ENCODE assay signal across 26 mouse cellular contexts in genomic region chr5:106322574-106323215, GRCm38 (mm10).
DNase-seq lines count a peak whose midpoint lies in the region; ATAC-seq and TF ChIP-seq lines count a peak whose summit lies in the region.
"Had no signal": no experiment of that assay in that cellular context is flagged by ENCODE, and none has a peak within 500 bp of the region (broad histone marks: within the 10 kb centered on the region; RNA-seq: fewer than 3 reads in every experiment).

No protein-coding gene starts in this region.

- H3K4me1 ChIP-seq in heart, embryonic 11.5 days (ENCODE audit: control insufficient read depth, insufficient read depth, low read length), result peaks cover 5% of the 10 kb centered on the region; the same call in 1 of the 2 replicates
- H3K4me1 ChIP-seq in heart, adult 2 months (ENCODE audit: control insufficient read depth, insufficient read depth, low read length), result no peaks in the 10 kb centered on the region
- H3K4me1 ChIP-seq in midbrain, embryonic 12.5 days, result peaks cover 32% of the 10 kb centered on the region
- peaks cover 8% of the 10 kb centered on the region; the same call in 1 of the 2 replicates for H3K4me1 ChIP-seq in midbrain, embryonic 16.5 days (ENCODE audit: control insufficient read depth, insufficient read depth, low read length)
- H3K4me1 ChIP-seq: embryonic facial prominence, embryonic 12.5 days; megakaryocyte, embryonic 14.5 days had no signal

- no peak for DNase-seq in heart, adult 2 months
- DNase-seq in embryo, embryonic 10 days (ENCODE audit: low spot score), result peak; percentile 77
- peak; percentile 22 for DNase-seq in retina, postnatal 1 day
- no peak for DNase-seq in adrenal gland, postnatal 14 days
- DNase-seq in left cerebral cortex, postnatal 4 days, result no peak
- DNase-seq: adrenal gland, adult 2 months; B cell, adult 2 months; cerebellum, adult 11 months; cerebellum, postnatal 25 days; gastrocnemius, adult 2 months; heart, postnatal 36 days; kidney, adult 11 months; liver; lung, adult 18-20 months; lung, postnatal 14 days; right cerebral cortex, adult 18-20 months had no signal

- no peaks in the 10 kb centered on the region for H3K9me3 ChIP-seq in heart, embryonic 11.5 days (replicated peaks; ENCODE audit: control insufficient read depth, low read length)
- no peaks in the 10 kb centered on the region for H3K9me3 ChIP-seq in midbrain, embryonic 12.5 days
- no peaks in the 10 kb centered on the region for H3K9me3 ChIP-seq in midbrain, embryonic 16.5 days (replicated peaks; ENCODE audit: control insufficient read depth, low read length, poor library complexity, severe bottlenecking)
- H3K9me3 ChIP-seq: embryonic facial prominence, embryonic 12.5 days; heart, embryonic 13.5 days; megakaryocyte, embryonic 14.5 days had no signal

- 34% methylated on average over 18 of the region's 18 CpGs for WGBS in heart, embryonic 11.5 days (ENCODE audit: insufficient replicate concordance)
- 43% methylated on average over 18 of the region's 18 CpGs for WGBS in heart, adult 2 months
- 6% methylated on average over 18 of the region's 18 CpGs for WGBS in midbrain, embryonic 12.5 days
- 9% methylated on average over 18 of the region's 18 CpGs for WGBS in midbrain, embryonic 16.5 days

- H3K27ac ChIP-seq in heart, embryonic 11.5 days (ENCODE audit: low read depth, low read length), result no peak overlapping the region
- H3K27ac ChIP-seq in heart, adult 2 months, result no peak overlapping the region
- H3K27ac ChIP-seq in midbrain, embryonic 12.5 days (replicated peaks), result 0 out of 2 replicates have a peak overlapping the region, but pooled peaks have one; percentile 30
- no peak overlapping the region for H3K27ac ChIP-seq in midbrain, embryonic 16.5 days (ENCODE audit: low read length)
- H3K27ac ChIP-seq: embryonic facial prominence, embryonic 12.5 days; gastrocnemius, adult 2 months; heart, embryonic 13.5 days; kidney, postnatal 0 days; stomach, postnatal 0 days had no signal

- no peak overlapping the region for H3K9ac ChIP-seq in heart, embryonic 11.5 days (ENCODE audit: low read depth, low read length)
- no peak overlapping the region for H3K9ac ChIP-seq in heart, adult 2 months (ENCODE audit: low read depth, low read length)
- no peak overlapping the region; the same call in 1 of the 2 replicates for H3K9ac ChIP-seq in midbrain, embryonic 12.5 days (replicated peaks)
- no peak overlapping the region for H3K9ac ChIP-seq in midbrain, embryonic 16.5 days (ENCODE audit: low read depth, low read length)
- H3K9ac ChIP-seq: embryonic facial prominence, embryonic 12.5 days; heart, embryonic 13.5 days had no signal

- TF ChIP-seq CTCF in heart, adult 2 months (IDR thresholded peaks at IDR 0.05), result no peak

- H3K4me3 ChIP-seq in heart, embryonic 11.5 days (ENCODE audit: low read depth, low read length), result no peak overlapping the region
- no peak overlapping the region for H3K4me3 ChIP-seq in heart, adult 2 months
- no peak overlapping the region for H3K4me3 ChIP-seq in midbrain, embryonic 12.5 days
- H3K4me3 ChIP-seq in midbrain, embryonic 16.5 days (ENCODE audit: low read depth, low read length), result no peak overlapping the region
- H3K4me3 ChIP-seq: embryonic facial prominence, embryonic 12.5 days; erythroblast, embryonic 14.5 days; gastrocnemius, adult 2 months; heart, embryonic 13.5 days; megakaryocyte, embryonic 14.5 days; myocyte had no signal

- TF ChIP-seq POLR2A in heart, adult 2 months (IDR thresholded peaks at IDR 0.05; ENCODE audit: insufficient read depth, low read depth, low read length), result no peak

- peak overlapping the region; percentile 19; the same call in 1 of the 2 replicates for H3K4me2 ChIP-seq in heart, embryonic 11.5 days
- H3K4me2 ChIP-seq in midbrain, embryonic 12.5 days (replicated peaks), result peak overlapping the region; percentile 30; the same call in 1 of the 2 replicates
- H3K4me2 ChIP-seq in midbrain, embryonic 16.5 days (ENCODE audit: low read length), result no peak overlapping the region
- H3K4me2 ChIP-seq: embryonic facial prominence, embryonic 12.5 days; heart, embryonic 13.5 days had no signal

- no peak for ATAC-seq in heart, embryonic 11.5 days (replicated peaks; ENCODE audit: insufficient number of reproducible peaks, low FRiP score, low TSS enrichment)
- peak; percentile 57 for ATAC-seq in midbrain, embryonic 12.5 days (ENCODE audit: low FRiP score, low read depth)
- ATAC-seq in midbrain, embryonic 16.5 days, result no peak

- TF ChIP-seq EP300 in heart, adult 2 months (IDR thresholded peaks at IDR 0.05; ENCODE audit: insufficient read depth, low read depth, low read length), result no peak

- H3K36me3 ChIP-seq in heart, embryonic 11.5 days (ENCODE audit: control insufficient read depth, insufficient read depth, low read length), result no peaks in the 10 kb centered on the region
- no peaks in the 10 kb centered on the region for H3K36me3 ChIP-seq in heart, adult 2 months (ENCODE audit: control insufficient read depth, insufficient read depth, low read length)
- no peaks in the 10 kb centered on the region for H3K36me3 ChIP-seq in midbrain, embryonic 12.5 days
- no peaks in the 10 kb centered on the region for H3K36me3 ChIP-seq in midbrain, embryonic 16.5 days (ENCODE audit: control insufficient read depth, insufficient read depth, low read length)
- H3K36me3 ChIP-seq: embryonic facial prominence, embryonic 12.5 days; heart, embryonic 13.5 days had no signal

- intact Hi-C loops in heart, adult 2 months (cut with DNase I), result no loop called here
- intact Hi-C loops in left cerebral cortex, postnatal 4 days (cut with DNase I), result no loop called here

- no peaks in the 10 kb centered on the region for H3K79me2 ChIP-seq in heart, adult 2 months (replicated peaks; ENCODE audit: control insufficient read depth, insufficient read depth, low read length)

- H3K27me3 ChIP-seq in heart, embryonic 11.5 days (ENCODE audit: control insufficient read depth, insufficient read depth, low read length), result no peaks in the 10 kb centered on the region
- no peaks in the 10 kb centered on the region for H3K27me3 ChIP-seq in heart, adult 2 months (ENCODE audit: control insufficient read depth, insufficient read depth, low read length)
- H3K27me3 ChIP-seq in midbrain, embryonic 12.5 days, result peaks cover 16% of the 10 kb centered on the region; the same call in 1 of the 2 replicates
- no peaks in the 10 kb centered on the region for H3K27me3 ChIP-seq in midbrain, embryonic 16.5 days (ENCODE audit: control insufficient read depth, insufficient read depth, low read depth, low read length)
- H3K27me3 ChIP-seq: embryonic facial prominence, embryonic 12.5 days; heart, embryonic 13.5 days; megakaryocyte, embryonic 14.5 days had no signal

Comparison
In these comparisons a context has a peak if more than half of its experiments do, and no peak if none do; other contexts are left out.
1. DNase-seq: peak in embryo, embryonic 10 days (single experiment) and retina, postnatal 1 day (single experiment); none in heart, adult 2 months (0 of 2), adrenal gland, postnatal 14 days (single experiment) and left cerebral cortex, postnatal 4 days (single experiment).